Mouse (Mus musculus): Measurements from ENCODE around the gene Oxct1. TPM values are rescaled to one million over a fixed set of nuclear protein-coding genes. Genes with fewer than 3 reads are reported as not detected.

Gene Oxct1
- polyA plus RNA-seq, 2 experiments, result 75.4 to 255 TPM

GRCm38 (mm10) chr15:4078785-4079184, 52.6 kb downstream of the Oxct1 start:
- no peak for TF ChIP-seq POLR2A (IDR thresholded peaks at IDR 0.05; ENCODE audit: borderline replicate concordance, extremely low read depth, insufficient read depth, insufficient read length)
- Histone ChIP-seq H3K27me3 (ENCODE audit: control insufficient read depth, insufficient read depth, low read length) (no peaks in the 10 kb centered on the region), H3K4me3 (replicated peaks; ENCODE audit: low read length) (no peak overlapping the region), H3K9ac (ENCODE audit: low read depth, low read length, severe bottlenecking) (no peak overlapping the region), H3K27ac (replicated peaks; ENCODE audit: low read depth, low read length) (no peak overlapping the region), H3K36me3 (ENCODE audit: control insufficient read depth, insufficient read depth, low read length) (peaks cover 5% of the 10 kb centered on the region; the same call in 1 of the 2 replicates), H3K4me2 (replicated peaks; ENCODE audit: low read depth, low read length, severe bottlenecking) (no peak overlapping the region), H3K9me3 (ENCODE audit: control insufficient read depth, low read length) (no peaks in the 10 kb centered on the region), H3K4me1 (ENCODE audit: control insufficient read depth, insufficient read depth, low read length) (no peaks in the 10 kb centered on the region)
- DNase-seq (ENCODE audit: low spot score) (no peak), ATAC-seq (ENCODE audit: low FRiP score, low read depth) (no peak)
- WGBS, result 93% methylated on average over 5 of the region's 5 CpGs

- Histone ChIP-seq H3K27me3 (ENCODE audit: control insufficient read depth, insufficient read depth, low read length) (no peaks in the 10 kb centered on the region), H3K36me3 (ENCODE audit: control insufficient read depth, insufficient read depth, low read length) (peaks cover 5% of the 10 kb centered on the region; the same call in 1 of the 2 replicates), H3K4me1 (ENCODE audit: control insufficient read depth, insufficient read depth, low read length) (no peaks in the 10 kb centered on the region), H3K9me3 (ENCODE audit: control insufficient read depth, low read length) (no peaks in the 10 kb centered on the region), H3K4me2 (replicated peaks; ENCODE audit: low read depth, low read length, severe bottlenecking) (no peak overlapping the region), H3K4me3 (replicated peaks; ENCODE audit: low read length) (no peak overlapping the region), H3K27ac (replicated peaks; ENCODE audit: low read depth, low read length) (no peak overlapping the region), H3K9ac (ENCODE audit: low read depth, low read length, severe bottlenecking) (no peak overlapping the region)
- ATAC-seq (ENCODE audit: low FRiP score, low read depth) (no peak), DNase-seq (ENCODE audit: low spot score) (no peak)
- no peak for TF ChIP-seq POLR2A (IDR thresholded peaks at IDR 0.05; ENCODE audit: borderline replicate concordance, extremely low read depth, insufficient read depth, insufficient read length)
- 86% methylated on average over 13 of the region's 13 CpGs for WGBS
Measured at GRCm38 (mm10) chr15:4079425-4080189, 53.4 kb downstream of the Oxct1 start.

GRCm38 (mm10) chr15:4085600-4086384, 59.6 kb downstream of the Oxct1 start:
- Histone ChIP-seq H3K4me2 (replicated peaks; ENCODE audit: low read depth, low read length, severe bottlenecking) (no peak overlapping the region), H3K9ac (ENCODE audit: low read depth, low read length, severe bottlenecking) (no peak overlapping the region), H3K27ac (replicated peaks; ENCODE audit: low read depth, low read length) (no peak overlapping the region), H3K9me3 (ENCODE audit: control insufficient read depth, low read length) (no peaks in the 10 kb centered on the region), H3K36me3 (ENCODE audit: control insufficient read depth, insufficient read depth, low read length) (no peaks in the 10 kb centered on the region), H3K4me1 (ENCODE audit: control insufficient read depth, insufficient read depth, low read length) (no peaks in the 10 kb centered on the region), H3K27me3 (ENCODE audit: control insufficient read depth, insufficient read depth, low read length) (no peaks in the 10 kb centered on the region), H3K4me3 (replicated peaks; ENCODE audit: low read length) (no peak overlapping the region)
- DNase-seq (ENCODE audit: low spot score) (no peak), ATAC-seq (ENCODE audit: low FRiP score, low read depth) (no peak)
- WGBS, result 72% methylated on average over 10 of the region's 10 CpGs
- no peak for TF ChIP-seq POLR2A (IDR thresholded peaks at IDR 0.05; ENCODE audit: borderline replicate concordance, extremely low read depth, insufficient read depth, insufficient read length)

- H3K4me3 ChIP-seq (replicated peaks; ENCODE audit: low read length), result no peak overlapping the region
- H3K4me2 ChIP-seq (replicated peaks; ENCODE audit: low read depth, low read length, severe bottlenecking), result no peak overlapping the region
- no peak overlapping the region for H3K9ac ChIP-seq (ENCODE audit: low read depth, low read length, severe bottlenecking)
- ATAC-seq (ENCODE audit: low FRiP score, low read depth) (no peak), DNase-seq (ENCODE audit: low spot score) (no peak)
- no peaks in the 10 kb centered on the region for H3K27me3 ChIP-seq (ENCODE audit: control insufficient read depth, insufficient read depth, low read length)
- no peak overlapping the region for H3K27ac ChIP-seq (replicated peaks; ENCODE audit: low read depth, low read length)
- WGBS, result 83% methylated on average over 4 of the region's 4 CpGs
- no peaks in the 10 kb centered on the region for H3K4me1 ChIP-seq (ENCODE audit: control insufficient read depth, insufficient read depth, low read length)
- H3K36me3 ChIP-seq (ENCODE audit: control insufficient read depth, insufficient read depth, low read length), result peaks cover 15% of the 10 kb centered on the region
- no peak for TF ChIP-seq POLR2A (IDR thresholded peaks at IDR 0.05; ENCODE audit: borderline replicate concordance, extremely low read depth, insufficient read depth, insufficient read length)
- no peaks in the 10 kb centered on the region for H3K9me3 ChIP-seq (ENCODE audit: control insufficient read depth, low read length)
Measured at GRCm38 (mm10) chr15:4087446-4087845, 61.3 kb downstream of the Oxct1 start.

- no peak overlapping the region for H3K4me3 ChIP-seq (replicated peaks; ENCODE audit: low read length)
- H3K27me3 ChIP-seq (ENCODE audit: control insufficient read depth, insufficient read depth, low read length), result no peaks in the 10 kb centered on the region
- H3K9ac ChIP-seq (ENCODE audit: low read depth, low read length, severe bottlenecking), result no peak overlapping the region
- H3K4me1 ChIP-seq (ENCODE audit: control insufficient read depth, insufficient read depth, low read length), result no peaks in the 10 kb centered on the region
- H3K9me3 ChIP-seq (ENCODE audit: control insufficient read depth, low read length), result no peaks in the 10 kb centered on the region
- no peak overlapping the region for H3K27ac ChIP-seq (replicated peaks; ENCODE audit: low read depth, low read length)
- no peak for TF ChIP-seq POLR2A (IDR thresholded peaks at IDR 0.05; ENCODE audit: borderline replicate concordance, extremely low read depth, insufficient read depth, insufficient read length)
- WGBS, result 66% methylated on average over 7 of the region's 7 CpGs
- no peak overlapping the region for H3K4me2 ChIP-seq (replicated peaks; ENCODE audit: low read depth, low read length, severe bottlenecking)
- peaks cover 15% of the 10 kb centered on the region for H3K36me3 ChIP-seq (ENCODE audit: control insufficient read depth, insufficient read depth, low read length)
- DNase-seq (ENCODE audit: low spot score), result no peak
- no peak for ATAC-seq (ENCODE audit: low FRiP score, low read depth)
Measured at GRCm38 (mm10) chr15:4087914-4088313, 61.7 kb downstream of the Oxct1 start.
